Mouse (Mus musculus) MEL (cell line): Measurements from ENCODE around the gene Olfr988. TPM values are rescaled to one million over a fixed set of nuclear protein-coding genes. Genes with fewer than 3 reads are reported as not detected.

Source experiments
- DNase-seq: peaks from one replicate; pipeline ENCODE4 v3.0.0; 2011; ENCODE audit warnings: low read depth, low spot score
- H3K27ac ChIP-seq: 2 replicates; pipeline ENCODE4 v1.5.1; 2012; ENCODE audit warnings: low read depth, mild to moderate bottlenecking, control low read depth, low read length, moderate library complexity; ENCODE audit not compliant: control insufficient read depth
- H3K27me3 ChIP-seq, 2 experiments: fragments of 150-350 bp in 1 of 2; sonication (generic) in 1 of 2; 2 replicates each; pipeline ENCODE4 v1.6.1; 2012; ENCODE audit warnings: low read length in 2 of 2, mild to moderate bottlenecking in 2 of 2, improper control_type of control experiment in 1 of 2, moderate library complexity in 1 of 2; ENCODE audit not compliant: insufficient read depth in 2 of 2, control insufficient read depth in 1 of 2
- H3K36me3 ChIP-seq, 2 experiments: 2 replicates each; pipeline ENCODE4 v1.6.1; 2012 to 2014; ENCODE audit warnings: low read length in 2 of 2, improper control_type of control experiment in 1 of 2, inconsistent platforms in 1 of 2, mild to moderate bottlenecking in 1 of 2; ENCODE audit not compliant: insufficient read depth in 2 of 2, control insufficient read depth in 1 of 2
- H3K4me1 ChIP-seq, 2 experiments: fragments of 150-350 bp in 1 of 2; sonication (generic) in 1 of 2; 2 replicates each; pipeline ENCODE4 v1.6.1; 2012; ENCODE audit warnings: low read length in 2 of 2, improper control_type of control experiment in 1 of 2, mild to moderate bottlenecking in 1 of 2; ENCODE audit not compliant: insufficient read depth in 2 of 2, control insufficient read depth in 1 of 2
- H3K4me3 ChIP-seq, 2 experiments: fragments of 150-350 bp in 1 of 2; sonication (generic) in 1 of 2; 2 replicates each; pipeline ENCODE4 v1.5.1; 2012; ENCODE audit warnings: low read depth in 2 of 2, low read length in 2 of 2, mild to moderate bottlenecking in 2 of 2, moderate library complexity in 2 of 2, control low read depth in 1 of 2, improper control_type of control experiment in 1 of 2; ENCODE audit not compliant: control insufficient read depth in 1 of 2, insufficient read depth in 1 of 2
- H3K79me2 ChIP-seq: 2 replicates; pipeline ENCODE4 v1.6.1; 2012; ENCODE audit warnings: mild to moderate bottlenecking, low read length, moderate library complexity; ENCODE audit not compliant: control insufficient read depth, poor library complexity, insufficient read depth
- H3K9ac ChIP-seq: 2 replicates; pipeline ENCODE4 v1.6.1; 2012; ENCODE audit warnings: low read depth, mild to moderate bottlenecking, control low read depth, low read length, moderate library complexity; ENCODE audit not compliant: control insufficient read depth, poor library complexity, severe bottlenecking
- H3K9me3 ChIP-seq: fragments of 150-350 bp; sonication (generic); replicated peaks from 2 replicates; pipeline ENCODE4 v1.6.1; 2012; ENCODE audit warnings: mild to moderate bottlenecking, low read length, improper control_type of control experiment, moderate library complexity; ENCODE audit not compliant: insufficient read depth
- TAL1 ChIP-seq: IDR thresholded peaks from 2 replicates; pipeline ENCODE4 v1.6.1; 2012; ENCODE audit warnings: mild to moderate bottlenecking, inconsistent platforms, low read length, moderate library complexity, mixed read lengths
- ZNF384 ChIP-seq: IDR thresholded peaks from 2 replicates; pipeline ENCODE4 v1.6.1; 2012; ENCODE audit warnings: low read depth, mild to moderate bottlenecking, inconsistent platforms, low read length, improper control_type of control experiment
- polyA plus RNA-seq, 2 experiments: library from polyadenylated mRNA; stranded (reverse) in 1 of 2; unstranded in 1 of 2; fragments of >175 nt in 1 of 2; fragments of >200 nt in 1 of 2; gene quantifications; 2 replicates each; pipeline versions ENCODE4 v1.2.1 to v1.2.4; 2012; ENCODE audit warnings: low replicate concordance in 2 of 2, low read depth in 1 of 2; ENCODE audit not compliant: insufficient read length in 2 of 2, insufficient read depth in 1 of 2, missing spikeins in 1 of 2
- total RNA-seq: library from RNA; depleted of rRNA; stranded (reverse); fragments of 300-350 nt; gene quantifications from 2 replicates; pipeline ENCODE4 v1.2.3, GENCODE M21; 2012; rRNA removed

Olfr988 gene
- total and polyA plus RNA-seq, 3 experiments: not detected

- TF ChIP-seq ZNF384 (no peak), TAL1 (no peak)
- H3K9me3 ChIP-seq: no peaks in the 10 kb centered on the region
- DNase-seq: no peak
These were observed 43.9 kb downstream of the Olfr988 start for GRCm38 (mm10) chr2:85319106-85319505.

More at GRCm38 (mm10) chr2:85319106-85319505, 43.9 kb downstream of the Olfr988 start:
- Histone ChIP-seq H3K4me3 (no peak overlapping the region), H3K4me1 (no peaks in the 10 kb centered on the region), H3K27ac (no peak overlapping the region), H3K36me3 (no peaks in the 10 kb centered on the region), H3K27me3 (no peaks in the 10 kb centered on the region), H3K9ac (no peak overlapping the region), H3K79me2 (no peaks in the 10 kb centered on the region)

Other genes with a start within 250 kb of the Olfr988 start
- gene Aplnr, start 227.0 kb downstream of the Olfr988 start, total RNA-seq: not detected in 2 replicates
- gene Aplnr, start 227.0 kb downstream of the Olfr988 start, polyA plus RNA-seq: not detected
- not detected in 2 replicates for gene Lrrc55, start 166.0 kb downstream of the Olfr988 start, total RNA-seq
- gene Lrrc55, start 166.0 kb downstream of the Olfr988 start, polyA plus RNA-seq: not detected
- not detected in 2 replicates for gene Olfr987, start 23.9 kb downstream of the Olfr988 start, total RNA-seq
- gene Olfr987, start 23.9 kb downstream of the Olfr988 start, polyA plus RNA-seq: not detected
- gene Olfr992, start 46.2 kb upstream of the Olfr988 start, total RNA-seq: not detected in 2 replicates
- gene Olfr992, start 46.2 kb upstream of the Olfr988 start, polyA plus RNA-seq: not detected
- not detected in 2 replicates for gene Olfr993, start 51.6 kb upstream of the Olfr988 start, total RNA-seq
- not detected for gene Olfr993, start 51.6 kb upstream of the Olfr988 start, polyA plus RNA-seq
- gene Olfr994, start 73.2 kb upstream of the Olfr988 start, total RNA-seq: not detected in 2 replicates
- not detected for gene Olfr994, start 73.2 kb upstream of the Olfr988 start, polyA plus RNA-seq
- not detected in 2 replicates for gene Olfr995, start 80.4 kb upstream of the Olfr988 start, total RNA-seq
- not detected for gene Olfr995, start 80.4 kb upstream of the Olfr988 start, polyA plus RNA-seq
- gene 4833423E24Rik, start 155.8 kb upstream of the Olfr988 start, total RNA-seq: not detected in 2 replicates
- gene 4833423E24Rik, start 155.8 kb upstream of the Olfr988 start, polyA plus RNA-seq: not detected
- gene Olfr996, start 216.0 kb upstream of the Olfr988 start, total RNA-seq: not detected in 2 replicates
- gene Olfr996, start 216.0 kb upstream of the Olfr988 start, polyA plus RNA-seq: not detected
- gene Olfr998, start 225.7 kb upstream of the Olfr988 start, total RNA-seq: not detected in 2 replicates
- not detected for gene Olfr998, start 225.7 kb upstream of the Olfr988 start, polyA plus RNA-seq
- not detected in 2 replicates for gene Olfr1000, start 248.7 kb upstream of the Olfr988 start, total RNA-seq
- not detected for gene Olfr1000, start 248.7 kb upstream of the Olfr988 start, polyA plus RNA-seq